Mouse (Mus musculus): ENCODE measurements around the gene Btbd8. TPM values are rescaled to one million over a fixed set of nuclear protein-coding genes. Genes with fewer than 3 reads are reported as not detected.

Gene Btbd8
- polyA plus RNA-seq, 1 experiment, result 0.62 TPM

- no peaks in the 10 kb centered on the region for H3K27me3 ChIP-seq (ENCODE audit: control insufficient read depth, insufficient read depth, insufficient read length)
- H3K79me2 ChIP-seq (ENCODE audit: control insufficient read depth, insufficient read depth), result no peaks in the 10 kb centered on the region
- no peak overlapping the region for H3K4me3 ChIP-seq
- no peak overlapping the region for H3K4me2 ChIP-seq (ENCODE audit: low read depth)
- no peak overlapping the region for H3ac ChIP-seq (ENCODE audit: control insufficient read depth, insufficient read length)
- no peaks in the 10 kb centered on the region for H3K36me3 ChIP-seq (ENCODE audit: control insufficient read depth, insufficient read depth)
- TF ChIP-seq E2F4 (IDR thresholded peaks at IDR 0.05; ENCODE audit: insufficient read depth) (no peak), POLR2A (IDR thresholded peaks at IDR 0.05; ENCODE audit: insufficient read length, low read depth) (no peak), TCF3 (IDR thresholded peaks at IDR 0.05; ENCODE audit: insufficient read length, low read depth) (no peak), MAX (IDR thresholded peaks at IDR 0.05; ENCODE audit: low read depth) (no peak), USF1 (IDR thresholded peaks at IDR 0.05; ENCODE audit: low read depth) (no peak), MYOG (IDR thresholded peaks at IDR 0.05; ENCODE audit: control insufficient read depth in 1 of 3, insufficient read depth in 1 of 3, insufficient read length in 2 of 3, low read depth in 2 of 3) (no peak), MYOD1 (IDR thresholded peaks at IDR 0.05; ENCODE audit: control insufficient read depth in 1 of 3, insufficient read length in 2 of 3, low read depth in 2 of 3) (no peak), TCF12 (IDR thresholded peaks at IDR 0.05; ENCODE audit: insufficient read depth, poor library complexity, severe bottlenecking) (no peak), POLR2AphosphoS2 (IDR thresholded peaks at IDR 0.05; ENCODE audit: insufficient read length, low read depth) (no peak), REST (IDR thresholded peaks at IDR 0.05; ENCODE audit: insufficient read depth, insufficient read length) (no peak), SRF (IDR thresholded peaks at IDR 0.05; ENCODE audit: control insufficient read depth, insufficient read length, low read depth) (no peak), CEBPB (IDR thresholded peaks at IDR 0.05; ENCODE audit: insufficient read depth, poor library complexity, severe bottlenecking) (no peak)
Observed at GRCm38 (mm10) chr5:107447977-107448376, 10.2 kb downstream of the Btbd8 start.

GRCm38 (mm10) chr5:107448784-107449183 lies 11.0 kb downstream of the Btbd8 start:
- Histone ChIP-seq H3K79me2 (ENCODE audit: control insufficient read depth, insufficient read depth) (no peaks in the 10 kb centered on the region), H3K4me3 (no peak overlapping the region), H3ac (ENCODE audit: control insufficient read depth, insufficient read length) (no peak overlapping the region), H3K4me2 (ENCODE audit: low read depth) (no peak overlapping the region), H3K36me3 (ENCODE audit: control insufficient read depth, insufficient read depth) (no peaks in the 10 kb centered on the region), H3K27me3 (ENCODE audit: control insufficient read depth, insufficient read depth, insufficient read length) (no peaks in the 10 kb centered on the region)
- TF ChIP-seq TCF3 (IDR thresholded peaks at IDR 0.05; ENCODE audit: insufficient read length, low read depth), result no peak
- TF ChIP-seq POLR2A (IDR thresholded peaks at IDR 0.05; ENCODE audit: insufficient read length, low read depth), result no peak
- no peak for TF ChIP-seq USF1 (IDR thresholded peaks at IDR 0.05; ENCODE audit: low read depth)
- no peak for TF ChIP-seq MAX (IDR thresholded peaks at IDR 0.05; ENCODE audit: low read depth)
- no peak for TF ChIP-seq SRF (IDR thresholded peaks at IDR 0.05; ENCODE audit: control insufficient read depth, insufficient read length, low read depth)
- TF ChIP-seq POLR2AphosphoS2 (IDR thresholded peaks at IDR 0.05; ENCODE audit: insufficient read length, low read depth), result no peak
- TF ChIP-seq CEBPB (IDR thresholded peaks at IDR 0.05; ENCODE audit: insufficient read depth, poor library complexity, severe bottlenecking), result no peak
- no peak for TF ChIP-seq E2F4 (IDR thresholded peaks at IDR 0.05; ENCODE audit: insufficient read depth)
- TF ChIP-seq REST (IDR thresholded peaks at IDR 0.05; ENCODE audit: insufficient read depth, insufficient read length), result no peak
- no peak for TF ChIP-seq TCF12 (IDR thresholded peaks at IDR 0.05; ENCODE audit: insufficient read depth, poor library complexity, severe bottlenecking)
- no peak for TF ChIP-seq MYOG (IDR thresholded peaks at IDR 0.05; ENCODE audit: control insufficient read depth in 1 of 3, insufficient read depth in 1 of 3, insufficient read length in 2 of 3, low read depth in 2 of 3)
- TF ChIP-seq MYOD1 (IDR thresholded peaks at IDR 0.05; ENCODE audit: control insufficient read depth in 1 of 3, insufficient read length in 2 of 3, low read depth in 2 of 3), result no peak

- no peaks in the 10 kb centered on the region for H3K27me3 ChIP-seq (ENCODE audit: control insufficient read depth, insufficient read depth, insufficient read length)
- no peaks in the 10 kb centered on the region for H3K79me2 ChIP-seq (ENCODE audit: control insufficient read depth, insufficient read depth)
- no peak overlapping the region for H3K4me3 ChIP-seq
- H3ac ChIP-seq (ENCODE audit: control insufficient read depth, insufficient read length), result no peak overlapping the region
- TF ChIP-seq MYOG (IDR thresholded peaks at IDR 0.05; ENCODE audit: control insufficient read depth in 1 of 3, insufficient read depth in 1 of 3, insufficient read length in 2 of 3, low read depth in 2 of 3), result no peak
- TF ChIP-seq TCF3 (IDR thresholded peaks at IDR 0.05; ENCODE audit: insufficient read length, low read depth), result no peak
- no peak for TF ChIP-seq SRF (IDR thresholded peaks at IDR 0.05; ENCODE audit: control insufficient read depth, insufficient read length, low read depth)
- TF ChIP-seq POLR2AphosphoS2 (IDR thresholded peaks at IDR 0.05; ENCODE audit: insufficient read length, low read depth), result no peak
- TF ChIP-seq MYOD1 (IDR thresholded peaks at IDR 0.05; ENCODE audit: control insufficient read depth in 1 of 3, insufficient read length in 2 of 3, low read depth in 2 of 3), result no peak
- TF ChIP-seq CEBPB (IDR thresholded peaks at IDR 0.05; ENCODE audit: insufficient read depth, poor library complexity, severe bottlenecking), result no peak
- no peak for TF ChIP-seq USF1 (IDR thresholded peaks at IDR 0.05; ENCODE audit: low read depth)
- no peak for TF ChIP-seq TCF12 (IDR thresholded peaks at IDR 0.05; ENCODE audit: insufficient read depth, poor library complexity, severe bottlenecking)
- no peak for TF ChIP-seq POLR2A (IDR thresholded peaks at IDR 0.05; ENCODE audit: insufficient read length, low read depth)
- no peak for TF ChIP-seq MAX (IDR thresholded peaks at IDR 0.05; ENCODE audit: low read depth)
- TF ChIP-seq REST (IDR thresholded peaks at IDR 0.05; ENCODE audit: insufficient read depth, insufficient read length), result no peak
- TF ChIP-seq E2F4 (IDR thresholded peaks at IDR 0.05; ENCODE audit: insufficient read depth), result no peak
- H3K4me2 ChIP-seq (ENCODE audit: low read depth), result no peak overlapping the region
- H3K36me3 ChIP-seq (ENCODE audit: control insufficient read depth, insufficient read depth), result no peaks in the 10 kb centered on the region
Observed at GRCm38 (mm10) chr5:107449620-107450019, 11.8 kb downstream of the Btbd8 start.

GRCm38 (mm10) chr5:107450299-107450698 lies 12.5 kb downstream of the Btbd8 start:
- Histone ChIP-seq H3K79me2 (ENCODE audit: control insufficient read depth, insufficient read depth) (no peaks in the 10 kb centered on the region), H3K27me3 (ENCODE audit: control insufficient read depth, insufficient read depth, insufficient read length) (no peaks in the 10 kb centered on the region), H3K4me2 (ENCODE audit: low read depth) (no peak overlapping the region), H3ac (ENCODE audit: control insufficient read depth, insufficient read length) (no peak overlapping the region), H3K4me3 (no peak overlapping the region), H3K36me3 (ENCODE audit: control insufficient read depth, insufficient read depth) (no peaks in the 10 kb centered on the region)
- TF ChIP-seq POLR2A (IDR thresholded peaks at IDR 0.05; ENCODE audit: insufficient read length, low read depth), result no peak
- no peak for TF ChIP-seq TCF12 (IDR thresholded peaks at IDR 0.05; ENCODE audit: insufficient read depth, poor library complexity, severe bottlenecking)
